Mouse (Mus musculus) stomach, postnatal 0 days (tissue): ENCODE data around the gene Tbc1d8b. TPM values are rescaled to one million over a fixed set of nuclear protein-coding genes. Genes with fewer than 3 reads are reported as not detected.

ENCODE experiments used
- ATAC-seq: fragments of 200-750 bp; cut with Nextera tagmentation; 2 replicates; pipeline ENCODE4 v1.8.0; 2017; ENCODE audit not compliant: low FRiP score, low TSS enrichment
- DNase-seq: peaks from one replicate; pipeline ENCODE4 v3.0.0-alpha.2; 2016; ENCODE audit warnings: low spot score
- H3K27ac ChIP-seq: fragments of 300-500 bp; sonication (generic); replicated peaks from 2 replicates; pipeline ENCODE4 v1.5.1; 2014; ENCODE audit warnings: mild to moderate bottlenecking, control low read depth
- H3K27me3 ChIP-seq: fragments of 300-500 bp; sonication (generic); 2 replicates; pipeline ENCODE4 v1.6.1; 2014; ENCODE audit warnings: low read length; ENCODE audit not compliant: control insufficient read depth, insufficient read depth
- H3K36me3 ChIP-seq: fragments of 300-500 bp; sonication (generic); 2 replicates; pipeline ENCODE4 v1.6.1; 2014; ENCODE audit warnings: low read length, mixed read lengths; ENCODE audit not compliant: control insufficient read depth, insufficient read depth
- H3K4me1 ChIP-seq: fragments of 300-500 bp; sonication (generic); replicated peaks from 2 replicates; pipeline ENCODE4 v1.6.1; 2014; ENCODE audit warnings: antibody characterized with exemption; ENCODE audit not compliant: control insufficient read depth, insufficient read depth
- H3K4me2 ChIP-seq: fragments of 300-500 bp; sonication (generic); replicated peaks from 2 replicates; pipeline ENCODE4 v1.6.1; 2014; ENCODE audit warnings: low read depth, mild to moderate bottlenecking, control low read depth, moderate library complexity
- H3K4me3 ChIP-seq: fragments of 300-500 bp; sonication (generic); 2 replicates; pipeline ENCODE4 v1.5.1; 2014; ENCODE audit warnings: low read depth, low read length, control low read depth
- H3K9ac ChIP-seq: fragments of 300-500 bp; sonication (generic); 2 replicates; pipeline ENCODE4 v1.6.1; 2014; ENCODE audit warnings: mild to moderate bottlenecking, low read length, control low read depth, mixed read lengths
- H3K9me3 ChIP-seq: fragments of 300-500 bp; sonication (generic); 2 replicates; pipeline ENCODE4 v1.6.1; 2016; ENCODE audit warnings: low read length; ENCODE audit not compliant: control insufficient read depth
- CTCF ChIP-seq: IDR thresholded peaks from 2 replicates; pipeline ENCODE4 v1.5.1; 2016; ENCODE audit warnings: antibody characterized with exemption, low read depth, mild to moderate bottlenecking, moderate library complexity
- EP300 ChIP-seq: optimal IDR thresholded peaks from 2 replicates; pipeline ENCODE3; 2016; ENCODE audit warnings: antibody characterized with exemption
- WGBS: fragments of 180-500 bp; shearing (Covaris S2); extraction: QIAGEN DNeasy Blood & Tissue Kit; methylation state at CpG from one replicate; pipeline ENCODE4 v1.1.7; 2014; 5-methylcytosine and 5-hydroxymethylcytosine counted together
- polyA plus RNA-seq: library from polyadenylated mRNA; unstranded; fragments of >200 nt; fragmentation: Nextera tagmentation; extraction: Ambion mirVana; gene quantifications from 2 replicates; pipeline ENCODE4 v1.2.1, GENCODE M21; 2015

Gene Tbc1d8b
- polyA plus RNA-seq, 1 experiment from 2014 or later: 1.8 TPM

DNA sequence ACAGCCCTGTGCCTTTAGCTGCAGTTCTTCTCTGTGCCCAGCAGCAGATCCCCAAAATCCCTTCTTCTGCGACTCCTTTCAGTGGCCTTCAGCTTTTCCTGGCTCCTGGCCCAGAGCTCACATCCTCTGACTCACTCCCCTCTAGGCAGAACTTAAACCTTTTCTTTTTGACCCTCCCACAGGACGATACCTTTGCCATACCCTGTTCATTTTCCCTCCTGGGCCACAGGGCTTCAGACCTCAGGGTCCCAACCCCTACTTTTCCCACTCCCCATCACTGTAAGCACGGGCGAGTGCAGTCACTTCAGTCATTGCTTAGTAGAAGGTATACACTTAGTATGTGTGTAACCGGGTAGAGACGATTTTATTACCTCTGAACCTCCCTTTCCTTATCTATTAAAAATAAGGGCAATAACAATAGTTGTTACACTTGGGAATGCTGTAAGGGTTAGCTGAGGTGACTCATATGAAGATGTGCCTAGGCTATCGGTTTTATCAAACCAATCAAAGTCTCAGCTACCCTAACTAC lies 90.4 kb downstream of the Tbc1d8b start:
- H3K4me1 ChIP-seq: no peaks in the 10 kb centered on the region
- no peak overlapping the region for H3K4me2 ChIP-seq
- no peak overlapping the region for H3K27ac ChIP-seq
- ATAC-seq (no peak), DNase-seq (no peak)
- no peaks in the 10 kb centered on the region for H3K9me3 ChIP-seq
- TF ChIP-seq CTCF: no peak
- TF ChIP-seq EP300: no peak
- H3K27me3 ChIP-seq: no peaks in the 10 kb centered on the region
- H3K36me3 ChIP-seq: no peaks in the 10 kb centered on the region
- 62% methylated on average over 7 of the region's 7 CpGs for WGBS
- no peak overlapping the region for H3K4me3 ChIP-seq
- no peak overlapping the region for H3K9ac ChIP-seq

- Histone ChIP-seq H3K27me3 (no peaks in the 10 kb centered on the region), H3K4me1 (no peaks in the 10 kb centered on the region), H3K27ac (no peak overlapping the region), H3K4me2 (no peak overlapping the region), H3K9ac (no peak overlapping the region), H3K9me3 (no peaks in the 10 kb centered on the region), H3K4me3 (no peak overlapping the region), H3K36me3 (no peaks in the 10 kb centered on the region)
- no peak for ATAC-seq
- 60% methylated on average over 4 of the region's 4 CpGs for WGBS
- TF ChIP-seq EP300: no peak
- no peak for TF ChIP-seq CTCF
- DNase-seq: no peak
These were observed 92.6 kb downstream of the Tbc1d8b start for GRCm38 (mm10) chrX:139777357-139777756.

DNA sequence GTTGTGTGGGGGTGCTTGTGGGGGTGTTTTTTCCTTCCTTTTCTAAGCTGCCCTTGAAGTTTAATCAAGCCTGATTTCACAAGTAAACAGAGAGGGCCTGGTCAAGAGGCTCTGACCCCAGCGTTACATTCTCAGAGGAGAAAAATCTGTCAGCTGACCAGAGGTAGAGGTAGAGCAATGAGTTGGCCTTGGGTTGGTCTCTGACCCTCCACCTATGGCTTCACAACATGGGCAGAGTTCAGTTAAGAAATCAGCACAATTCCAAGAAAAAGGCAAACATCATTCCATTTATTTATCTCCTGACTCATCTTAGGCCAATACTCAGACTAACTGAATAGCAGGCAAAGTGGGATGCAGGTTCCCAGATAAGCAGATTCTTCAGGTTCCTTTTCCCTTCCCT lies 94.1 kb downstream of the Tbc1d8b start:
- Histone ChIP-seq H3K9ac (no peak overlapping the region), H3K27ac (no peak overlapping the region), H3K4me1 (no peaks in the 10 kb centered on the region), H3K4me2 (no peak overlapping the region), H3K4me3 (no peak overlapping the region), H3K9me3 (no peaks in the 10 kb centered on the region), H3K36me3 (no peaks in the 10 kb centered on the region), H3K27me3 (no peaks in the 10 kb centered on the region)
- no peak for ATAC-seq
- TF ChIP-seq EP300: no peak
- no peak for TF ChIP-seq CTCF
- DNase-seq: no peak
- WGBS: 82% methylated on average over 1 of the region's 1 CpGs

DNA sequence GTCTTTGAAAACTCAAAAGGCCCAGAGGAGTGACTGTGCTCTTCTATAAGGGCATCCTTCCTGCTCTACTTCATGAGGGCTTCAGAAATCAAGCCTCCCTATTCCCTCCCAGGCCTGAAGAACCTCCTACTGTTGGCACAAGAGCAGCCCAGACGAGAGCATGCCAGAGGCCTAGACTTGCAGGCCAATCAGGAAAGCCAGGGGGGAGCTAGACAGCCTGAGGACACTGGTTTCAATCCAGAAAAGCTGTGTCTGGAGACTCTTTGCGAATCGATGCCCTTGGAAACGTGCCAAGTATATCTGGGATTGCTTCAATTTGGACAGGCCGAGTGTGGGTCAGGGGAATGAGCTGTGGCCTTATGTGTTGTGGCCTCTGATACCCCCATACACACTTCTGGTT lies 94.6 kb downstream of the Tbc1d8b start:
- DNase-seq: no peak
- TF ChIP-seq EP300 (no peak), CTCF (no peak)
- no peaks in the 10 kb centered on the region for H3K36me3 ChIP-seq
- ATAC-seq: no peak
- no peaks in the 10 kb centered on the region for H3K27me3 ChIP-seq
- H3K4me2 ChIP-seq: no peak overlapping the region
- no peak overlapping the region for H3K9ac ChIP-seq
- WGBS: 58% methylated on average over 5 of the region's 5 CpGs
- H3K4me1 ChIP-seq: no peaks in the 10 kb centered on the region
- no peak overlapping the region for H3K4me3 ChIP-seq
- no peak overlapping the region for H3K27ac ChIP-seq
- no peaks in the 10 kb centered on the region for H3K9me3 ChIP-seq

- Histone ChIP-seq H3K27ac (no peak overlapping the region), H3K36me3 (no peaks in the 10 kb centered on the region), H3K9me3 (no peaks in the 10 kb centered on the region), H3K4me1 (no peaks in the 10 kb centered on the region), H3K9ac (no peak overlapping the region), H3K4me2 (no peak overlapping the region), H3K4me3 (no peak overlapping the region), H3K27me3 (no peaks in the 10 kb centered on the region)
- DNase-seq: no peak
- no peak for ATAC-seq
- TF ChIP-seq EP300: no peak
- TF ChIP-seq CTCF: no peak
- WGBS: 18% methylated on average over 3 of the region's 3 CpGs
These were observed 96.2 kb downstream of the Tbc1d8b start for GRCm38 (mm10) chrX:139780988-139781387.

DNA sequence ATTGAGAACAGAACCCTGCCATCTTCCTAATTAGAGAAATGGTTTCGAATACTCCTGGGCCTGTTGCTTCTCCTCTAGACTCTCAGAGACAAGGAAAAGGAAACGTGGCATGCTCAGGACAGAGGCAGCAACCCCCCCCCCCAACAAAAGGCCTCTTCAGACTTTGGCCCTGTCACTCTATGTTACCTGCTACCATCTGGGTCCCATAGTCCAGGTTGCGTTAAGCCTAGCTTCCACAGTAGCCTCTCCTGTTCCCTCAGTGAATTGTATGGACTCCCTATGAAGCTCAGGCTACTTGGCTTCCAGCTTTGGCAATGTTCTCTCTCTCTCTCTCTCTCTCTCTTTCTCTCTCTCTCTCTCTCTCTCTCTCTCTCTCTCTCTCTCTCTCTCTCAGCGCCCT lies 96.8 kb downstream of the Tbc1d8b start:
- TF ChIP-seq CTCF (no peak), EP300 (no peak)
- no peak for ATAC-seq
- DNase-seq: no peak

More for the DNA sequence above, 96.8 kb downstream of the Tbc1d8b start:
- no peaks in the 10 kb centered on the region for H3K36me3 ChIP-seq
- H3K4me3 ChIP-seq: no peak overlapping the region
- H3K9ac ChIP-seq: no peak overlapping the region
- WGBS: 76% methylated on average over 4 of the region's 4 CpGs
- H3K27ac ChIP-seq: no peak overlapping the region
- H3K4me2 ChIP-seq: no peak overlapping the region
- H3K9me3 ChIP-seq: no peaks in the 10 kb centered on the region
- H3K4me1 ChIP-seq: no peaks in the 10 kb centered on the region
- H3K27me3 ChIP-seq: no peaks in the 10 kb centered on the region
